Mouse (Mus musculus) forebrain, embryonic 15.5 days (tissue): ENCODE data around the gene Med4. TPM values are rescaled to one million over a fixed set of nuclear protein-coding genes. Genes with fewer than 3 reads are reported as not detected.

Experiments used
- ATAC-seq: fragments of 200-750 bp; cut with Nextera tagmentation; replicated peaks from 2 replicates; pipeline ENCODE4 v1.8.0; 2017; ENCODE audit warnings: mild to moderate bottlenecking, moderate TSS enrichment, moderate library complexity
- H3K27ac ChIP-seq: fragments of 300-500 bp; sonication (generic); replicated peaks from 2 replicates; pipeline ENCODE4 v1.5.1; 2015; ENCODE audit warnings: mild to moderate bottlenecking, inconsistent platforms
- H3K27me3 ChIP-seq: fragments of 300-500 bp; sonication (generic); 2 replicates; pipeline ENCODE4 v1.6.1; 2015; ENCODE audit warnings: inconsistent platforms
- H3K36me3 ChIP-seq: fragments of 300-500 bp; sonication (generic); 2 replicates; pipeline ENCODE4 v1.6.1; 2015; ENCODE audit warnings: mild to moderate bottlenecking, inconsistent platforms
- H3K4me1 ChIP-seq: fragments of 300-500 bp; sonication (generic); 2 replicates; pipeline ENCODE4 v1.6.1; 2015; ENCODE audit warnings: inconsistent platforms
- H3K4me2 ChIP-seq: fragments of 300-500 bp; sonication (generic); replicated peaks from 2 replicates; pipeline ENCODE4 v1.6.1; 2015; ENCODE audit warnings: mild to moderate bottlenecking, inconsistent platforms
- H3K4me3 ChIP-seq: fragments of 300-500 bp; sonication (generic); 2 replicates; pipeline ENCODE4 v1.5.1; 2015; ENCODE audit warnings: mild to moderate bottlenecking, inconsistent platforms
- H3K9ac ChIP-seq: fragments of 300-500 bp; sonication (generic); replicated peaks from 2 replicates; pipeline ENCODE4 v1.6.1; 2015; ENCODE audit warnings: mild to moderate bottlenecking, inconsistent platforms
- H3K9me3 ChIP-seq: fragments of 300-500 bp; sonication (generic); 2 replicates; pipeline ENCODE4 v1.6.1; 2016; ENCODE audit warnings: inconsistent platforms
- WGBS: fragments of 180-500 bp; shearing (Covaris S2); methylation state at CpG from one replicate; pipeline ENCODE4 v1.1.7; 2015; ENCODE audit warnings: mixed read lengths; 5-methylcytosine and 5-hydroxymethylcytosine counted together
- polyA plus RNA-seq: library from polyadenylated mRNA; unstranded; fragments of >200 nt; fragmentation: Nextera tagmentation; extraction: Ambion mirVana; gene quantifications from 2 replicates; pipeline ENCODE4 v1.2.1, GENCODE M21; 2015

Med4 gene
- polyA plus RNA-seq: 107 and 109 TPM in 2 replicates

- H3K9ac ChIP-seq: peak within 1 kb of the TSS; percentile 94
- ATAC-seq: peak; percentile 96
- H3K36me3 ChIP-seq: peaks cover 6% of the 10 kb centered on the region; the same call in 1 of the 2 replicates
- H3K27ac ChIP-seq: peak within 1 kb of the TSS; percentile 56; the same call in 1 of the 2 replicates
- H3K4me2 ChIP-seq: peak within 1 kb of the TSS; percentile 90
- no peaks in the 10 kb centered on the region for H3K9me3 ChIP-seq
- no peaks in the 10 kb centered on the region for H3K27me3 ChIP-seq
- peak within 1 kb of the TSS; percentile 79 for H3K4me3 ChIP-seq
- under 1% methylated on average over 41 of the region's 41 CpGs for WGBS
- peaks cover 22% of the 10 kb centered on the region for H3K4me1 ChIP-seq
Measured at GRCm38 (mm10) chr14:73509765-73510423, at the start of gene Med4. Med4 (plus strand) TSS chr14:73510025.

GRCm38 (mm10) chr14:73460514-73461134, 49.2 kb upstream of the Med4 start:
- no peak for ATAC-seq
- Histone ChIP-seq H3K4me3 (no peak overlapping the region), H3K27ac (no peak overlapping the region), H3K4me1 (no peaks in the 10 kb centered on the region), H3K9ac (no peak overlapping the region), H3K4me2 (no peak overlapping the region), H3K27me3 (no peaks in the 10 kb centered on the region), H3K36me3 (no peaks in the 10 kb centered on the region), H3K9me3 (no peaks in the 10 kb centered on the region)
- 76% methylated on average over 12 of the region's 12 CpGs for WGBS

- Histone ChIP-seq H3K4me3 (no peak overlapping the region), H3K36me3 (no peaks in the 10 kb centered on the region), H3K27me3 (no peaks in the 10 kb centered on the region), H3K27ac (no peak overlapping the region), H3K9ac (no peak overlapping the region), H3K9me3 (no peaks in the 10 kb centered on the region), H3K4me1 (no peaks in the 10 kb centered on the region), H3K4me2 (no peak overlapping the region)
- 83% methylated on average over 4 of the region's 4 CpGs for WGBS
- no peak for ATAC-seq
Measured at GRCm38 (mm10) chr14:73462211-73462610, 47.6 kb upstream of the Med4 start.

GRCm38 (mm10) chr14:73467697-73468096, 42.1 kb upstream of the Med4 start:
- H3K27ac ChIP-seq: no peak overlapping the region
- H3K9me3 ChIP-seq: no peaks in the 10 kb centered on the region
- 82% methylated on average over 6 of the region's 6 CpGs for WGBS
- no peaks in the 10 kb centered on the region for H3K36me3 ChIP-seq
- no peak overlapping the region for H3K4me2 ChIP-seq
- no peaks in the 10 kb centered on the region for H3K27me3 ChIP-seq
- ATAC-seq: no peak
- H3K4me3 ChIP-seq: no peak overlapping the region
- H3K9ac ChIP-seq: no peak overlapping the region
- peaks cover 12% of the 10 kb centered on the region; the same call in 1 of the 2 replicates for H3K4me1 ChIP-seq

- no peaks in the 10 kb centered on the region for H3K36me3 ChIP-seq
- H3K4me3 ChIP-seq: no peak overlapping the region
- no peaks in the 10 kb centered on the region for H3K9me3 ChIP-seq
- H3K4me1 ChIP-seq: peaks cover 24% of the 10 kb centered on the region
- H3K27ac ChIP-seq: peak overlapping the region; percentile 53
- no peak overlapping the region for H3K9ac ChIP-seq
- H3K4me2 ChIP-seq: no peak overlapping the region
- H3K27me3 ChIP-seq: no peaks in the 10 kb centered on the region
- WGBS: 54% methylated on average over 7 of the region's 7 CpGs
- ATAC-seq: peak; percentile 90
Measured at GRCm38 (mm10) chr14:73469506-73469905, 40.3 kb upstream of the Med4 start.

GRCm38 (mm10) chr14:73470593-73470992, 39.2 kb upstream of the Med4 start:
- Histone ChIP-seq H3K4me1 (peaks cover 34% of the 10 kb centered on the region), H3K9me3 (no peaks in the 10 kb centered on the region), H3K9ac (no peak overlapping the region), H3K4me3 (no peak overlapping the region), H3K4me2 (no peak overlapping the region), H3K36me3 (no peaks in the 10 kb centered on the region), H3K27me3 (no peaks in the 10 kb centered on the region), H3K27ac (no peak overlapping the region)
- WGBS: 74% methylated on average over 8 of the region's 8 CpGs
- no peak for ATAC-seq

GRCm38 (mm10) chr14:73472205-73472604, 37.6 kb upstream of the Med4 start:
- WGBS: 30% methylated on average over 7 of the region's 7 CpGs
- no peak for ATAC-seq
- Histone ChIP-seq H3K4me3 (no peak overlapping the region), H3K27me3 (no peaks in the 10 kb centered on the region), H3K36me3 (no peaks in the 10 kb centered on the region), H3K4me1 (peaks cover 41% of the 10 kb centered on the region), H3K4me2 (no peak overlapping the region), H3K9me3 (no peaks in the 10 kb centered on the region), H3K27ac (no peak overlapping the region), H3K9ac (no peak overlapping the region)

- no peaks in the 10 kb centered on the region for H3K36me3 ChIP-seq
- no peak overlapping the region for H3K4me3 ChIP-seq
- H3K27me3 ChIP-seq: no peaks in the 10 kb centered on the region
- no peak overlapping the region for H3K9ac ChIP-seq
- peak overlapping the region; percentile 56 for H3K27ac ChIP-seq
- 61% methylated on average over 3 of the region's 3 CpGs for WGBS
- no peaks in the 10 kb centered on the region for H3K9me3 ChIP-seq
- peaks cover 41% of the 10 kb centered on the region for H3K4me1 ChIP-seq
- 0 out of 2 replicates have a peak overlapping the region, but pooled peaks have one; percentile 6 for H3K4me2 ChIP-seq
- no peak for ATAC-seq
Measured at GRCm38 (mm10) chr14:73473670-73474460, 36.0 kb upstream of the Med4 start.

GRCm38 (mm10) chr14:73474636-73475093, 35.2 kb upstream of the Med4 start:
- no peak overlapping the region for H3K9ac ChIP-seq
- H3K27ac ChIP-seq: peak overlapping the region; percentile 56
- H3K4me1 ChIP-seq: peaks cover 34% of the 10 kb centered on the region
- 0 out of 2 replicates have a peak overlapping the region, but pooled peaks have one; percentile 6 for H3K4me2 ChIP-seq
- no peaks in the 10 kb centered on the region for H3K9me3 ChIP-seq
- no peaks in the 10 kb centered on the region for H3K36me3 ChIP-seq
- no peak overlapping the region for H3K4me3 ChIP-seq
- 8% methylated on average over 7 of the region's 7 CpGs for WGBS
- no peaks in the 10 kb centered on the region for H3K27me3 ChIP-seq
- ATAC-seq: peak; percentile 80

GRCm38 (mm10) chr14:73475506-73475905, 34.3 kb upstream of the Med4 start:
- WGBS: 66% methylated on average over 7 of the region's 7 CpGs
- Histone ChIP-seq H3K9ac (no peak overlapping the region), H3K27me3 (no peaks in the 10 kb centered on the region), H3K27ac (no peak overlapping the region), H3K4me1 (peaks cover 34% of the 10 kb centered on the region), H3K4me2 (no peak overlapping the region), H3K4me3 (no peak overlapping the region), H3K36me3 (no peaks in the 10 kb centered on the region), H3K9me3 (no peaks in the 10 kb centered on the region)
- ATAC-seq: no peak

- 52% methylated on average over 8 of the region's 8 CpGs for WGBS
- peak overlapping the region; percentile 35 for H3K27ac ChIP-seq
Measured at GRCm38 (mm10) chr14:73476361-73476934, 33.4 kb upstream of the Med4 start.

More at GRCm38 (mm10) chr14:73476361-73476934, 33.4 kb upstream of the Med4 start:
- ATAC-seq: peak; percentile 69
- Histone ChIP-seq H3K9ac (no peak overlapping the region), H3K9me3 (no peaks in the 10 kb centered on the region), H3K27me3 (no peaks in the 10 kb centered on the region), H3K4me3 (no peak overlapping the region), H3K36me3 (no peaks in the 10 kb centered on the region), H3K4me2 (no peak overlapping the region), H3K4me1 (peaks cover 34% of the 10 kb centered on the region)
